Mouse (Mus musculus) thymus, postnatal 25 days (tissue): Measurements from ENCODE around the gene Pld3.
"Not testable (repeated sequence)": the region's sequence is repeated elsewhere in the genome, so short reads cannot be mapped to it uniquely, and the experiment has no call there.

Experiments
- DNase-seq: peaks from one replicate; pipeline ENCODE4 v3.0.0; 2022

The Pld3 gene

DNA sequence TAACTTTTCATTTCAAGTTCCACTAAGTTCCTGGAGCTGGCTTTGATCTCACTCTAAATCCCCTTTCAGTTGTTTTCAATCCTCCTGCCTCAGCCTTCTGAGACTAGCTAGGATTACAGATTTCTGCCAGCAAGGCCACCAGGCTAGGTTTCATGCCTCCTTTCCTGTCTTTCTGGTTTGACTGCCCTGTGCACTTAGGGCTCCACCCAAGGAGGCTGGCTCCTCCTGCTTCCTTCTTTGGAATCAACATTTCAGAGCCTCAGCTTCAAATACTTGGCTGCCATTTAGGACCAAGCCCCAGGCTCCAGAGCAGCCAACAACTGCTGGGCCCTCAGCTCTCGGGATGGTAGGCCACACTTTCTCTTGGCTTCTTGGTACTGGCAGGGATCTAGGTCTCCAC, 32.4 kb downstream of the Pld3 start:
- DNase-seq = no peak

DNA sequence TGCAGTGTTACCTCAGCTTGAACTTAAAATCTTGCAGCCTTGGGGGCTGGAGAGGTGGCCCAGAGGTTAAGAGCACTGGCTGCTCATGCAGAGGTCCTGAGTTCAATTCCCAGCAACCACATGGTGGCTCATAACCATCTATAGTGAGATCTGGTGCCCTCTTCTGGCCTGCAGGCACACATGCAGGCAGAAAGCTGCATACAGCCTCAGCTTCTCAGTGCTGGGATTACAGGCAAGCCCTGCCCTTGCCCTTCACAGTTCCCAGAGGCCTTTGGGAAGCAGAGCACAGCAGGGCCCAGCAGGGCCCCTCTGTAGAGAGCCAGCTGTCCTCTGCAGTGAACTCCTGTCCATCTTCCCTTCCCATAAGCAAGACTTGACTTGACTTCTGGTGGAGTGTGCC, 32.9 kb downstream of the Pld3 start:
- no peak for DNase-seq

DNA sequence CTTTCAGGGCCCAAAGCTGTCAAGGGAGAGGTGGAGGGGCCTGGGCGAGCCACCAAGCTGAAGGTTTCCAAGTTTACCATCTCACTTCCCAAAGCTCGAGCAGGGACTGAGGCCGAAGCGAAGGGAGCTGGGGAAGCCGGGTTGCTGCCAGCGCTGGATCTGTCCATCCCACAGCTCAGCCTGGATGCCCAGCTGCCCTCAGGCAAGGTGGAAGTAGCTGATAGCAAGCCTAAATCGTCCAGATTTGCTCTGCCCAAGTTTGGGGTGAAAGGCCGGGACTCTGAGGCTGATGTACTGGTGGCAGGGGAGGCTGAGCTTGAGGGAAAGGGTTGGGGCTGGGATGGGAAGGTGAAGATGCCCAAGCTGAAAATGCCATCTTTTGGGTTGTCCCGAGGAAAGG, 34.7 kb downstream of the Pld3 start:
- DNase-seq = no peak

DNA sequence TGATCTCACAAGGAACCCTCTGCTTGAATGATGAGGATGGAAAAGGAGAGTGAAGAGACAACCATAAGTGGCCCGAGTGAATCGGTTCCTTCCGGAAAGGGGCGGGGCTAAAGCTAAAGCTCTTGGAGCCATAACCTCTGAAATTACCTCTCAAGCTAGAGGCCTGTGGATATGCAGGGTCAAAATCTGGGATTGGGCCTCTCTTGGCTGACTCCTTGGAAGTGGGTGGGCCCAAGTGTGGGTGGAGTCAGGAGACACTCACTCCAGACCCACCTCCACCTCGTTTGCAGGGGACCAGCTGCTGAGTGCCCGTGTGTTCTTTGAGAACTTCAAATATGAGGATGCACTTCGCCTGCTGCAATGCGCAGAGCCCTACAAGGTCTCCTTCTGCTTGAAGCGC, 38.1 kb downstream of the Pld3 start:
- DNase-seq = no peak

DNA sequence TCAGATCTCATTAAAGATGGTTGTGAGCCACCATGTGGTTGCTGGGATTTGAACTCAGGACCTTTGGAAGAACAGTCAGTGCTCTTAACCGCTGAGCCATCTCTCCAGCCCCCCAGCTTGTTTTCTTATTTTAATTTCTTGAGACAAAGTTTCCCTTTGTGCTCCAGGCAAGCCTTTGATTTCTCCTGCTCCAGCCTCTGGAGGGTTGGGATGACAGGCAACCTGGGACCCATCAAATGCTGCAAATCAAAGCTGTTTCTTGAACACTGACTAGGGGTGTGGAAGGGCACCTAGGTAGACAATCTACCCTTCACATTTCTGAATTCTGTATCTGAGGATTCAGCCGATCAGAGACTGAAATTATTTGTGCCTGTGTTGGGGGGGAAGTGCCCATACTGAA, 42.2 kb downstream of the Pld3 start:
- no peak for DNase-seq

DNA sequence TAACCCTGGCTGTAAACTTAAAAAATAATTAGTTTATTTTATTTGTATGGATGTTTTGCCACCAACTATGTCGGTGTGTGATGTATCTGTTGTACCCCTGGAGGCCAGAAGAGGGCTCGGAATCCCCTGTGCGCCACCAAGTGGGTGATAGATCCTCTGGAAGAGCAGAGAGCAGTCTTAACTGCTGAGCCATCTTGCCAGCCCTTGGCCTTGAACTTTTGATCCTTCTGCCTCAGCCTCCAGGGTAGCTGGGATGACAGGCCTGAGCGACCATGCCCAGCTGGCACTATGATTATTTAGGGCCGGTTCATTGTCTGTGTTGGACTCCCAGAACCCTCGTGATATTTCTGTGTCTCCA, 44.4 kb downstream of the Pld3 start:
- peak; percentile 73 for DNase-seq

DNA sequence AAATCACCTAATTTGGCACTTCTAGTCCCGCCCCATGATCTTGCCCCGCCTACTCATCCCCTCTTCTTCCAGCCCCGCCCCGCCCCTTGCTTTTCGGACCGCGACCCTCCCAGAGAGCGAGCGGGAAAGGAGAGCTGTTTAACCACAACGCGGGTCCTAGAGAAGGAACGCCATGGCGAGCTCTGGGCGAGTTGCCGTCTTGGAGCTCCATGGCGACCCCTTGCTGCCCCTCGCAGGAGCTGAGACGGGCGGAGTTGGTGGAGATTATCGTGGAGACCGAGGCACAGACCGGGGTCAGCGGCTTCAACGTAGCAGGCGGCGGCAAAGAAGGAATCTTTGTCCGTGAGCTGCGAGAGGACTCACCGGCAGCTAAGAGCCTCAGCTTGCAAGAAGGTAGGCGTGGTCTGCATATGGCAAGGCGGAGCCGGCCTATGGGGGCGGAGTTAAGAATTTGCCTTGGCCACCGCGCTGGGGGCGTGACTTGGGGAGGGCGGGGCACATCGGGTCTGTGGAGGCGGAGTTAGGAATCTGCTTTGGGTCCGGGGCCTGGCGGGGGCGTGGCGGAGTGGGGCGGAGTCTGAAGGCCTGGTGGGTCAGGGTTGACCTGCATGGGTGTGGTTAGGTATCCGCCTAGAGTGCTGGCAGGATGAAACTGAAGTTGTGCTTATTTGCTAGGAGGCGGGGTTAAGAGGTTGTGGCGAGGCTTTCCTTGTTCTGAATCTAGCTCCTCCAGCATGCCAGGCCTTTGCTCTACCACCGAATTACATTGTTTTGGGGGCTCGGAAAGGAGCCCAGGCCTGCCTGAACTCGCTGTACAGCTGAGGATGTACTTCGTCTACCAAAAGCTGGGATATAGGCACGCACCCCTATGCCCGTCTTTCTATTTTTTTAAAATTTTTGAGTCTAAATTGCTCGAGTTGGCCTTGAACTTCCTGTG, 45.0 kb downstream of the Pld3 start:
- DNase-seq = peak; percentile 98

DNA sequence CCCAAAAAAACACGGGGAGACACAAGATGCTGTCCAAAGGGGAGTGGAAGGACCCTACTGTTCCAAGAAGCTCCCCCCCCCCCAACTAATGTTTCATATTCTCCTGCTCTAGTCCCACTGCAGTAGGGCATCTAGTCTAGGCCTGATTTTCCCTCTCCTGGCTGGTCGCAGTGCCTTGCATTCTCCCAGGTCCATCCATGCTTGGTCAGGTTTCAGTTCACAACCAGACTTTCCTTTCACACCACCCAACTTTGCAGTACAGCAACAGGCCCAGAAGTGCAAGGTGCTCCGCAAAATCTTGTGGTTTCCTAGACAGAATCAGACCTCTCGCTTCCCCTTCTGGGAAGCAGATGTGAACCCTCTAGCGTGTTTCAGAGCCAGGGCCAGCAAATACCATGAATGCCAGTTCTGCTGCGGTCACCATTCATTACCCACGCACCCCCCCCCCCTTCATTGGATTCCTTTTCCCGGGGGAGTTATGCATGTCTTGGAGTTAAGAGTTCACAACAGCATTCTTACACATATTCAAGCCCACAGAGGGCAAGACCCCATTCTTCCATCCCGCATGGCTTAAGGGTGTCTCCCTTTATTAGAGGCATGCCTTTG, 46.1 kb downstream of the Pld3 start:
- no peak for DNase-seq

DNA sequence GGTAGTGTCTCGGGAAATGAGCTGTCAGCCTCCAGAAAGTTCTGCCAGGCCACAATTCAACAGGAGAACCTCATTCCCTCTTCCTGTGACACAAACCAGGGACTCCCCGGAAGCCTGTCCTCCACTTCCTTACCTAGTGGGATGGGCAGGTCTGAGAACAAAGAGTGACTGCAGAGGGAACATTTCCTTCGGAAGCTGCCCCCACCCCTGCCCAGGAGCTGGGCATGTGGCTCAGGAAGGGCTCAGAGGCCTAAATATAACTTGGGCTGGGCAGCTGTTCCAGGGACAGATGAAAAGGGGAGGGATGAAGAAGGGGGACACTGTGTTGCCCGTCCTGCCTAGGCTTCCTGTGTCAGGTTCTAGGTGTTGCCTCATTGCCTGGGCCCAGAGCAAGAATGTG, 51.4 kb downstream of the Pld3 start:
- no peak for DNase-seq

DNA sequence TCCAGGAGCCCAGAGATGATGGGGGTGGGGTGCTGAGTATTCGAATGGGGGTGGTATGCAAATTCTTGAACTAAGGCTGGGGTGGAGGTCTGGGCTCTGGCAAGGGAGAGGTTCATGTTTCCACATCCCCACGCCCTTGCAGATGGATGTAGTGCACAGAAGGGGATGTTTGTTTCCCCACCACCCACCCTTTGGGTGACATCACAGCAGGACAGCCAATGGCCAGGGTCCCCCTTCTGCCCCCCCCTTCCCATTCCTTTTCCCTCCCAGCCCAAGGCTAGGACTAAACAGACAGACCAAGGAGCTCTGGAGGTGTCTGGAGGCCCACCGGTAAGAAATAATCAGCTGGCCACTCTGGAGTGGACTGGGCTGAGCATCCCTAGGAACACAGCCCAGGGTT, 54.0 kb downstream of the Pld3 start, which contains the start of gene Prx:
TSS of gene Prx (plus strand) at position 289 of the 400 bp plus-strand sequence.
- no peak for DNase-seq

DNA sequence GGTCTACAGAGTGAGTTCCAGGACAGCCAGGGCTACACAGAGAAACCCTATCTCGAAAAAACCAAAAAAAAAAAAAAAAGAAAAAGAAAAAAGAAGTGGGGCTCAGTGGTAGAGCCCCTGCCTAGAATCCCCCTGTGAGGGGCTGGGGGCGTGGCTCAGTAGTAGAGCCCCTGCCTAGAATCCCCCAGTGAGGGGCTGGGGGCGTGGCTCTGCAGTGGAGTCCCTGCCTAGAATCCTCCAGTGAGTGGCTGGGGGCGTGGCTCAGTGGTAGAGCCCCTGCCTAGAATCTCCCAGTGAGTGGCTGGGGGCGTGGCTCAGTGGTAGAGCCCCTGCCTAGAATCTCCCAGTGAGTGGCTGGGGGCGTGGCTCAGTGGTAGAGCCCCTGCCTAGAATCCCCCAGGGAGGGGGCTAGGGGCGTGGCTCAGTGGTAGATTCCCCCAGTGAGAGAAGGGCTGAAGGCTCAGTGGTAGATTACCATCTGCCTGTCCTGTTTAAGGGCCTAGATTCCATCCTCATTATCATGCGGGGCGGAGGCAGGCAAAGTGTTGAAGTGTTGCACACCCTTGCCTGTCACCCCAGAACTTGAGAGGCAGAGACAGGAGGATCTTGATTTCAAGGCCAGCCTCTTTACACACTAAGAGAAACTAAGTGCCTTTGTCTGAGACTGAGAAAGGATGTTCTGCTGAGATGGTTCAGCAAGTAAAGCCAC, 58.2 kb downstream of the Pld3 start:
- DNase-seq = not testable (repeated sequence)

DNA sequence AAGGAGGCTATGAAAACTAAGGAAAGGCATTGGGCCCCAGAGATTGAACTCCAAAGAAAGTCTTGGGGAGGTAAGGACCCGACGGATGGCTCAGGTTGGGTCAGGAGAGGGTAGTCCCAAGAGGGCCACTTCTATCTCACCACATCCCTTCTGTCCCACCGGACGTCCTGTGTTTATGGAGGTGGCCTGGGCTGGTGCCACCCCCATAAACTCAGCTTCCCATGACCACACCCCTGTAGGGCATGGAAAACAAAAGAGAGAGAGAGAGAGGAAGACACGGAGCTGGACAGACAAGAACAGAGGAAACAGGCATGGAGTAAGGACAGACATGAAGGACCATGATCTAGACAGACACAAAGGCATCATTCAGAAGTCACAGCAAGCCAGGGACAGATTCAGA, 59.6 kb downstream of the Pld3 start:
- no peak for DNase-seq

DNA sequence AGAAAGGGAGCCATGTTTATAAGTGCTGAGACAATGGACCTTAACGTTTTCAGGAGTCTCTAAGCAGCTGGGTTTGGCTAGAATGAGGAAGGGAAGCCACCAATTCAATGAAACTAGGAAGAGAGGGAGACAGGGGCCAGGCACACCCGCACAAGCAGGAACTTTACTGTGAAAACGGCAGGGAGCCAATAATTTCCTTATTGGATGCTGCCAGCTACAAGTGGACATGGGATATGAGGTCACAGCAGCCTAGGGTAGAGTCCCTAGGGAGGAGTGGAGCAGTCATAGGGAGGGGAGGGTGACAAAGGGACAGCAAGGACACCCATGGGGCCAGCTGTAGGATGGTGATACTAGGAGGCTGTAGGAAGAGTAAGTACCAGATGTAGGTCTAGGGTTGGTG, 60.0 kb downstream of the Pld3 start:
- DNase-seq = no peak

DNA sequence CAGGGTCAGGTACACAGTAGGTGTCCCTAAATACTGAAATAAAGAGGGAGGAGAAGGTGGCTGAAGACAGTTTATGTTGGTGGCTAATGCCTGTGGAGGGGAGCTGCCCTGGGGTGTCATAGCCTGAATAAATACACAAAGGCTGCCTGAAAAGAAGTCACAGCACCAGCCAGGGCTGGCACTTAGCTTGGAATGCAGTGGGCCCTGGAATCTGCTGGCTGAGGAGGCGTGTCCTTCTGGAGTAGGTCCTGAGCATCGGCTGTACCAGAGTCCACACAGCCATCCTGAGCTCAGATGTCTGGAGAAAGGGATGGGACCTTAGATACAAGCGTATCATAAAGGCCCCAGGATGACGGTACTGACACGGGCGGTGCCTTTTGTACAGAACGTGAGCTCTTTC, 61.2 kb downstream of the Pld3 start:
- no peak for DNase-seq

DNA sequence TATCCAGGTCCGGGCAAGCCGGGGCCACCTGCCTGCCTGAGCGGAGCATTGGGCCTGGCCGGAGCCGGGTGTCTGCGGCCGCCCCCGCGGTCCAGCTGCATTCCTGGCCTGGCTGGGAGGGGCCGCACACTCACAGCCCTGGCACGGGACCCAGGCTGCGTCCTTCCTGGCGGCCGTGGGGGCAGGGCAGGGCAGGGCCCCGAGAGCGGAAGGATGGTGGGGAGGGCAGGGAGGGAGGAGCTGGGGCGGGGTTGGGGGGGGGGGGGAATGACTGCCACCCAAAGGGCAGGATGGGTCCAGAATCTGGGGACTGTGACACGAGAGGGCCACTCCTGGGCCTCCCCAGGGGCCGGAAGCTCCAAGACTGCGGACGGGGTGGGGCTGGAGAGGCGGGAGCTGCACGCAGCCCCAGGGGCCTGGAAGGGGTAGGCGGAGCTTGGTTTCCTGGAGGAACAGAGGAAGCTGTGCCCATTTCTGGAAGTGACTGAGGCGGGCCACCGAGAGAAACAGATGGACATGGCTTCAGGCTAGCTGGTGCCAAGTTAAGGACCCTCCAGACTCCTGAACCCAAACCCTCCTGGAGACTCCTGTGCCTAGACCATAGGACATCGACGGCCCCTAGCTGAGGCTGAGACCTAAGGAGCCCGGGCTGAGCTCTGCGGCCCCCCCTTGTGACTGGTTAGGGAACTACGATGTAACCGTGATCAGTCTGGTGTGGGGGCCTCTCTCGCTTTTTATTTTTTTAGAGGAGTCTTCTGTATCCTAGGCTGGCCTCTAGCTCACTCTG, 62.3 kb downstream of the Pld3 start:
- DNase-seq = peak; percentile 93

DNA sequence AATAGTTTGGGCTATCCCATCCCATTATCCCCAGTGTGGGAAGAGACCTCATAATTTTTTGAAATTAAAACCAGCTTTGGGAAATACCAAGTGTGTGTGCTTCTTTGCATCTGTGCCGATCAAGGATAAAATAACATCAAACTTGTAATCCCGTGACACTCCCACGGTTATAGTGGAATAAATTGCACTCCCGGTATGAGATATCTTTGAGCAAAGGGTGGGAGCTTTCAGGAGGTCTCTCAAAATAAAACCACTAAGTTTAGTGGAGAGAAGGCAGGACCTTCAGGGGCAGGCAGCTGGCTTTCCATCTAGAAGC, 62.8 kb downstream of the Pld3 start:
- DNase-seq = no peak

DNA sequence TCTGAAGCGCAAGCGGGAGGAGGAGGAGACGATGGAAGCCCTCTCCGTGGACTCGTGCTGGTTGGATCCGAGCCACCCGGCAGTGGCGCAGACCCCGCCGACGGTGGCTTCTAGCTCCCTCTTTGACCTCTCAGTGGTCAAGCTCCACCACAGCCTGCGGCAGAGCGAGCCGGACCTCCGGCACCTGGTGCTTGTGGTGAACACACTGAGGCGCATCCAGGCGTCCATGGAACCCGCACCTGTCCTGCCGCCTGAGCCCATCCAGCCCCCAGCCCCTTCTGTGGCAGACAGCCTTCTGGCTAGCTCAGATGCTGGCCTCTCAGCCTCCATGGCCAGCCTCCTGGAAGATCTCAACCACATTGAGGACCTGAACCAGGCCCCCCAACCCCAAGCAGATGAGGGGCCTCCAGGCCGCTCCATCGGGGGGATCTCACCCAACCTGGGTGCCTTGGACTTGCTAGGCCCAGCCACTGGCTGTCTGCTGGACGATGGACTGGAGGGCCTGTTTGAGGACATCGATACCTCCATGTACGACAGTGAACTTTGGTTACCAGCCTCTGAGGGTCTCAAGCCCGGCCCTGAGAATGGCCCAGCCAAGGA, 63.6 kb downstream of the Pld3 start:
- DNase-seq = no peak

DNA sequence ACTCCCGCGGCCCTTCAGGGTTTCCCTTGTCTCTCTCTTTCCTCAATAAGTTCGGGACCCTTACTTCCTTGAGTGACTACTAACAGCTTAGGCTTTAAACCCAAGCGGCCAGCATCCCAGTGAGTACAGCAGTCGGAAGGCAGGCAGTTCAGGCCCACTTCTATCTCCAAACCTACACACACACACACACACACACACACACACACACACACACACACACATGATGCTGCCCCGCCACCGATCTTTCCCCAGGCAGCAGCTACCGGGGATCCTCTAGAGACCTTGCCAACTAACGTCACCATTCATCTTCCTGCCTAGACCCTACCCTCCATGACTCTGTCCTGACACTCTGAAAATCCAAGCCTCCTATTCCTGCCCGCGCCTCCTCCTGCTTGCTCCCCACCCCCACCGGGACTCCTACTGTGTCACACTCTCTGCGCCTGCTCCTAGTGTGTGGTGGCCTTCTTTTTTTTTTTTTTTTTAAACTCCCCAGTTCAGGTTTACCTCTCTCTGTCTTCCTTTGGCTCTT, 65.2 kb downstream of the Pld3 start:
- peak; percentile 36 for DNase-seq

DNA sequence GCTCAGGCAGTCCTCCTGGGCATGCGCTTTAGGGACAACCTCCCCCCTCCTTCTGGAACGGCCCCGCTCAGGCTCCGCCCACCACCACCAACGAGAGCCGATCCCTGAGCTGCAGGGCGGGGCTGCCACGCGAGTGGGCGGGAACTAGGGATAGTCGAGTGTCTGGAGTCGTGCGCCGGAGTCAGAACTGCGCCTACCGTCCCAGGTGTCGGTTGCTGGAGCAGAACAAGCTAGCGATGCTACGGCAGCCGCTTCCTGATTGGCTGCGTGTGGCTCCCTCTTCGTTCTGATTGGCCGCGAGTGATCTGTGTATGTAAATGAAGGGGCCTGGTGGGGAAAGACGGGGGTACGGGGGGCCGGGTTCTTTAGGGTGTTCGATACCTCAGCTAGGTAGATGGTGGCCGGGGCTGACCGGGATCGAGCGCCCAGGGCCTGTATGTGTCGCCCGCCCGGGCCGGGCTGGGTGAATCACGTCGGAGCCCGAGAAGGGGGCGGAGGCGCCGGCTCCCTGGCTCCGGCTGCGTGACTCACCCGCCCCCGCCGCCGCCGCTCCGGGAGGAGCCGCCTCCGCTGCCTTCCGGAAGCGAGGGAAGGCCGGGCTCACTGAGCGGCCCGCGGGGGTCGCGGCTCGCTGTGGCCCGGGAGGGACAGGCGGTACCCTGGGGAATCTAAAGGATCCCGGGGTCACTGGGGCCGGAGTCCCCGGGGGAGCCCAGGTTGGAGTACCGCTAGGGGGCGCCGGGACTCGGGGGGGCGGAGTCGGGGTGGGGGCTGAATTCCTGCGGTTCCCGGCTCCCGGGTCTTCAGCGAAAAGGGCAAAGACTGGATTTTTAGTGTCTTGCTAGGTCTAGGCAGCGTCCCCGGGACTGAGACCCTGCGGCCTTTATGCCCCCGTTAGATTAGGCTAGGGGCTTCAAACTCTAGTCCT, 66.0 kb downstream of the Pld3 start, which contains the start of gene Sertad1:
TSS of gene Sertad1 (plus strand) at position 141 of the 928 bp plus-strand sequence.
- DNase-seq = peak; percentile 100

DNA sequence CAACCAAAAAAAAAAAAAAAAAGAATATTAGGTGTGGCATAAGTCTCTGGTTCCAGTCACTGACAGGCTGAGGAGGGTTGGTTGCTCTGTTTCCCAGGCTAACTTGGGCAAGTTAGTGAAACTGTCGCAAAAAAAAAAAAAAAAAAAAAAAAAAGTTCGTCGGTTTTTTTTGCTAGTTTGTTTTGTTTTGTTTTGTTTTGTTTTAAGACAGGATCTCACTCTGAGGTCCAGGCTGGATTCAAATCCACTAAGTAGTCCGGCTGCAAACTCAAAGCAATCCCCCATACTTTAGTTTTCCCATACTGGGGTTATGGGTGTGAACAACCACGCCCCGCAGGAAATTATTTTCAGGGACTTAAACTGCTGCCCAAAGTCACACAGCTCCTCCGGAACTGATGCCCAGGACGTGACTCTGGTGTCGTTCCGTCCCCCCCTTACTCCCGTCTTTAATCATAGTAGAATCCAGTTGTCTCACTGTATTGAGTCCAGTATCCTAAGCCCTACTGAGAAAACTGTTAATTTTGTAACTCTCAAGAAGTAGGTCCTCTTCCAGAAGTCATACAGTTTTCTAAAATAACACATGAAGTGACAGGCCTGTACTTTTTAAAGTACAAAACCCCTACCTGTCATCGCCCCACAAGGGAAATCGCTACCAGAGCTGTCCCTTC, 66.8 kb downstream of the Pld3 start:
- DNase-seq = no peak

DNA sequence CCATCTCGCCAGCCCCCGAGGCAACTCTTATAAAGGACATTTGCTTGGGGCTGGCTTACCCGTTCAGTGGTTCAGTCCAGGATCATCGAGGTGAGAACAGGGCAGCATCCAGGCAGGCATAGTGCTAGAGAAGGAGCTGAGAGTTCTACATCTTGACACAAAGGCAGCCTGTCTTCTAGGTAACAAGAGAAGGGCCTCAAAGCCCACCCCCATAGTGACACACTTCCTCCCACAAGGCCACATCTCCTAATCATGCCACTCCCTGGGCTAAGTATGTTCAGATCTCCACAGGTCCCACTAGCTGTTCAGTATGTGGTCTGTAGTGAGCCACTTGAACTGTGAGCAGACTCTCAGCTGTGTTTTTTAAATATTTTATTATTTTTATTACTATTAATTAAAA, 69.2 kb downstream of the Pld3 start:
- no peak for DNase-seq
